Mouse (Mus musculus): Measurements from ENCODE around the gene Abcc3.
"Not testable (repeated sequence)": the region's sequence is repeated elsewhere in the genome, so short reads cannot be mapped to it uniquely, and the experiment has no call there.

DNA sequence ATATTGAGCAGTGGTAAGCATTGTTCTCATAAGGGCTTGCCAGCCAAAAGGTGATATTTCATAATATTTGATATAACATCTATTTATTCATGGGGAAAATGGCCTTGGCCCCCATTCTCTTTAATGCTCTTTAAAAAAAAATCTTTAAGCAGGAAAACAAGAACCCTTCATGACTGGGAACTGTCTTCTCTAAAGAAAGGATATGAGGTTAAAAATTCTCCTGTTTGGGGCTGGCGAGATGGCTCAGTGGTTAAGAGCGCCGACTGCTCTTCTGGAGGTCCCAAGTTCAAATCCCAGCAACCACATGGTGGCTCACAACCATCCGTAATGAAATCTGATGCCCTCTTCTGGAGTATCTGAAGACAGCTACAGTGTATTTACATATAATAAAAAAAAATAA, 9.2 kb upstream of the Abcc3 start:
- TF ChIP-seq CTCF, EP300 (IDR thresholded peaks at IDR 0.05; ENCODE audit: low read depth): not testable (repeated sequence)
